Mouse (Mus musculus): ENCODE measurements around the gene Hspa14. TPM values are rescaled to one million over a fixed set of nuclear protein-coding genes. Genes with fewer than 3 reads are reported as not detected.

Hspa14 gene
- polyA plus RNA-seq, 1 experiment = not detected

DNA sequence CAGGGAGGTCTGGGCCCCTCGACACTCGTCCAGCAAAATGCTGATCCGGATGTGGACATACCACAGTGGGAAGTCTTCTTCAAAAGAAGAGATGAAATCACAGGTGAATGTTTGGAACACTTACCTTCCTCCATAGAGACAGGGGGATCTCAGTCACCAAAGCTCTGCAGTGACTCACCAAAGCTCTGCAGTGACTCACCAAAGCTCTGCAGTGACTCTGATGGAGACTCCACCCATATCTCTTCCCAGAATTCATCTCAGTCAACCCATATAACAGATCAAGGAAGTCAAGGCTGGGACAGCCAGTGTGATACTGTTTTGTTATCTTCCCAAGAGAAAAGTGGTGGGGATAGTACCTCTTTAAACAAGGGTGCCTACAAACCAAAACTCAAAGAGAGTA, 59.5 kb downstream of the Hspa14 start:
- no peak for TF ChIP-seq POLR2A (IDR thresholded peaks at IDR 0.05; ENCODE audit: insufficient read depth, low read depth, low read length)
- TF ChIP-seq CTCF (IDR thresholded peaks at IDR 0.05; ENCODE audit: insufficient read depth, low read depth, low read length) = no peak
- 91% methylated on average over 3 of the region's 3 CpGs for WGBS
- H3K4me3 ChIP-seq (ENCODE audit: insufficient read depth, low read depth, low read length) = no peak overlapping the region
- no peak overlapping the region for H3K27ac ChIP-seq (ENCODE audit: insufficient read depth, low read depth, low read length)
- no peaks in the 10 kb centered on the region for H3K4me1 ChIP-seq (ENCODE audit: control insufficient read depth, insufficient read depth, low read length)

DNA sequence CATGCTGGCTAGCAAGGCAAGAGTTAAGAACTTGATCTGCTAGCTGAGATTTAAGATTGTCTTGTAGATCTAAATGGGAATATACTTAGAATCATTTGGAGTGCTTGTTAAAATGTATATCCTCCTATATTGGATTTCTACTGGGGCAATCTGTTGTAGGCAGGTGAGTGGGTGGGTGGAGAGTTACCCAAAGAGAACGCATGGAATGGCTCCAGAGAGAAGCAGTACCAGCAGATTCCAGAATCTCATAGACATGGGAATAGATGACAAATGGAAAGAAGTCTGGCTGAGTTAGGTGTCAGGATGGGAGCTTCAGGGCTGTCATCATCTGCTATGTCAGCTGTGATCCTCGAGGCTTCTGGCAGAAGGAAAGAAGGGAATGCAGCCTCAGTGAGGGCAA, 63.2 kb downstream of the Hspa14 start:
- no peak overlapping the region for H3K27ac ChIP-seq (ENCODE audit: insufficient read depth, low read depth, low read length)
- H3K4me1 ChIP-seq (ENCODE audit: control insufficient read depth, insufficient read depth, low read length) = no peaks in the 10 kb centered on the region
- H3K4me3 ChIP-seq (ENCODE audit: insufficient read depth, low read depth, low read length) = no peak overlapping the region
- WGBS = 81% methylated on average over 2 of the region's 2 CpGs
- no peak for TF ChIP-seq CTCF (IDR thresholded peaks at IDR 0.05; ENCODE audit: insufficient read depth, low read depth, low read length)

DNA sequence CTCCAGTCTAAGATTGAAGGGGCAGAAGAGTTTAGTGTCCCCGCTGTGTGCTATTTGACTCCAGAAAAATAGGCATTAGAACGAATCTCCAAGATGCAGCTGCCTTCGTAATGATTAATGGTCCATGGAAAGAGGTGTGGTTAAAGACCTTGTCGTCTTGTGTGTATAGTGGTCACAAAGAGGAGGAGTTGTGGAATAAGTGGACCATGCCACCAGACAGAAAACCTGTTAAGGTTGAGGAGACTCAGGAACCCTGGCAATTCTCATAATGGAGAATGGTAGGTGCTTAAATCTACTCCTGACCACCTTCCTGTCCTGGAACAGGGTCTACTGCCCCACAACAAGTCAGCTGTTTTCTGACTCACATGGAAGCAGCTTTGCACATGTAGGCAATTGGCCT, 66.6 kb downstream of the Hspa14 start:
- Histone ChIP-seq H3K27ac (ENCODE audit: insufficient read depth, low read depth, low read length) (no peak overlapping the region), H3K4me1 (ENCODE audit: control insufficient read depth, insufficient read depth, low read length) (no peaks in the 10 kb centered on the region), H3K4me3 (ENCODE audit: insufficient read depth, low read depth, low read length) (no peak overlapping the region)
- WGBS = 93% methylated on average over 4 of the region's 4 CpGs
- TF ChIP-seq CTCF (IDR thresholded peaks at IDR 0.05; ENCODE audit: insufficient read depth, low read depth, low read length) = no peak
- TF ChIP-seq POLR2A (IDR thresholded peaks at IDR 0.05; ENCODE audit: insufficient read depth, low read depth, low read length) = no peak

DNA sequence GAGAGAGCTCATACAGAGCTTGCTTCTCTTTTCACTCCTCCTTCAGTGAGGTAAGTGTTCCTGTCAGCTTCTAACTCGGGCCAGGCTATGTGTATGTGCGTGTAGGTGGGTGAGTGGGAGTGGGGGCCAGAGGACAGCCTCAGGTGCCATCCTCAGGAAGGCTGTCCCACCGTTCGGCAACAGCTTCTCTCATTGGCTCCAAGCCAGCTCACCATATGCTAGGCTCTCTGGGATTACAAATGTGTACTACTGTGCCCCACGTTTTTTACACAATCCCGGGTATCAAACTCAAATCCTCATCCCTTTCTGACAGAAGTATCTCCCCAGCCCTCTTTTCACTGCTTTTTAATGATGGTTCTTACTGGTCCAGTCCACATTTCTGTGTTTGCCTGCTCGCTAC, 68.4 kb downstream of the Hspa14 start:
- TF ChIP-seq POLR2A (IDR thresholded peaks at IDR 0.05; ENCODE audit: insufficient read depth, low read depth, low read length) = no peak
- TF ChIP-seq CTCF (IDR thresholded peaks at IDR 0.05; ENCODE audit: insufficient read depth, low read depth, low read length) = no peak
- H3K4me3 ChIP-seq (ENCODE audit: insufficient read depth, low read depth, low read length) = no peak overlapping the region
- H3K27ac ChIP-seq (ENCODE audit: insufficient read depth, low read depth, low read length) = no peak overlapping the region
- WGBS = 75% methylated on average over 7 of the region's 7 CpGs
- no peaks in the 10 kb centered on the region for H3K4me1 ChIP-seq (ENCODE audit: control insufficient read depth, insufficient read depth, low read length)

Other genes starting within 250 kb of the Hspa14 start
- gene Nmt2, start 228.6 kb downstream of the Hspa14 start, polyA plus RNA-seq (2012; ENCODE audit: insufficient read depth, insufficient read length, low replicate concordance, missing spikeins) = not detected in 2 replicates
- gene Rpp38, start 180.2 kb downstream of the Hspa14 start, polyA plus RNA-seq (2012; ENCODE audit: insufficient read depth, insufficient read length, low replicate concordance, missing spikeins) = not detected in 2 replicates
- not detected in 2 replicates for gene Acbd7, start 176.6 kb downstream of the Hspa14 start, polyA plus RNA-seq (2012; ENCODE audit: insufficient read depth, insufficient read length, low replicate concordance, missing spikeins)
- gene Olah, start 115.6 kb downstream of the Hspa14 start, polyA plus RNA-seq (2012; ENCODE audit: insufficient read depth, insufficient read length, low replicate concordance, missing spikeins) = not detected in 2 replicates
- gene Meig1, start 90.2 kb downstream of the Hspa14 start, polyA plus RNA-seq (2012; ENCODE audit: insufficient read depth, insufficient read length, low replicate concordance, missing spikeins) = not detected in 2 replicates
- not detected in 2 replicates for gene Dclre1c, start 88.7 kb downstream of the Hspa14 start, polyA plus RNA-seq (2012; ENCODE audit: insufficient read depth, insufficient read length, low replicate concordance, missing spikeins)
- not detected in 2 replicates for gene Suv39h2, start 37.8 kb downstream of the Hspa14 start, polyA plus RNA-seq (2012; ENCODE audit: insufficient read depth, insufficient read length, low replicate concordance, missing spikeins)
- not detected in 2 replicates for gene Gm45902, start within 50 bp of the Hspa14 start, polyA plus RNA-seq (2012; ENCODE audit: insufficient read depth, insufficient read length, low replicate concordance, missing spikeins)
- not detected in 2 replicates for gene Cdnf, start 216 bp upstream of the Hspa14 start, polyA plus RNA-seq (2012; ENCODE audit: insufficient read depth, insufficient read length, low replicate concordance, missing spikeins)
- 84.5 TPM in 1 of 2 replicates, not detected in the other for gene Fam107b, start 57.7 kb upstream of the Hspa14 start, polyA plus RNA-seq (2012; ENCODE audit: insufficient read depth, insufficient read length, low replicate concordance, missing spikeins)

Data from olfactory bulb, adult 2 months (tissue).